Mouse (Mus musculus) E14TG2a.4 (cell line): Measurements from ENCODE around the gene 4930451I11Rik.

Experiments
- H3K27me3 ChIP-seq: 2 replicates; pipeline ENCODE4 v1.6.1; 2014; ENCODE audit warnings: low read length, control low read depth; ENCODE audit not compliant: insufficient read depth
- H3K36me3 ChIP-seq: 2 replicates; pipeline ENCODE4 v1.6.1; 2014; ENCODE audit warnings: low read length, control low read depth; ENCODE audit not compliant: insufficient read depth
- H3K4me1 ChIP-seq: replicated peaks from 2 replicates; pipeline ENCODE4 v1.6.1; 2014; ENCODE audit warnings: low read depth, low read length, control low read depth
- H3K4me3 ChIP-seq: replicated peaks from 2 replicates; pipeline ENCODE4 v1.5.1; 2014; ENCODE audit warnings: mild to moderate bottlenecking, low read length
- H3K9me3 ChIP-seq: 2 replicates; pipeline ENCODE4 v1.6.1; 2014; ENCODE audit warnings: low read length, control low read depth
- CTCF ChIP-seq: conservative IDR thresholded peaks from 2 replicates; pipeline ENCODE4 v1.5.1; 2014; ENCODE audit warnings: low read length
- NANOG ChIP-seq: IDR thresholded peaks from 2 replicates; pipeline ENCODE4 v1.6.1; 2014; ENCODE audit warnings: borderline replicate concordance, low read length, mixed read lengths
- POU5F1 ChIP-seq: IDR thresholded peaks from 2 replicates; pipeline ENCODE4 v1.6.1; 2014; ENCODE audit warnings: low read length, borderline replicate concordance

The 4930451I11Rik gene

GRCm38 (mm10) chr7:126861429-126862130, 30.1 kb upstream of the 4930451I11Rik start, which contains the start of gene Hirip3:
Gene Hirip3 (plus strand): TSS chr7:126861972.
- no peak for TF ChIP-seq POU5F1
- TF ChIP-seq CTCF, result no peak
- Histone ChIP-seq H3K27me3 (no peaks in the 10 kb centered on the region), H3K4me3 (peak within 1 kb of the TSS; percentile 95), H3K4me1 (peaks cover 85% of the 10 kb centered on the region), H3K36me3 (peaks cover 83% of the 10 kb centered on the region), H3K9me3 (peaks cover 6% of the 10 kb centered on the region)

GRCm38 (mm10) chr7:126860987-126861386, 29.5 kb upstream of the 4930451I11Rik start:
- Histone ChIP-seq H3K9me3 (peaks cover 6% of the 10 kb centered on the region), H3K4me1 (peaks cover 85% of the 10 kb centered on the region), H3K36me3 (peaks cover 83% of the 10 kb centered on the region), H3K27me3 (no peaks in the 10 kb centered on the region), H3K4me3 (peak overlapping the region; percentile 95)
- TF ChIP-seq CTCF, result no peak
- no peak for TF ChIP-seq POU5F1
- TF ChIP-seq NANOG, result no peak

DNA sequence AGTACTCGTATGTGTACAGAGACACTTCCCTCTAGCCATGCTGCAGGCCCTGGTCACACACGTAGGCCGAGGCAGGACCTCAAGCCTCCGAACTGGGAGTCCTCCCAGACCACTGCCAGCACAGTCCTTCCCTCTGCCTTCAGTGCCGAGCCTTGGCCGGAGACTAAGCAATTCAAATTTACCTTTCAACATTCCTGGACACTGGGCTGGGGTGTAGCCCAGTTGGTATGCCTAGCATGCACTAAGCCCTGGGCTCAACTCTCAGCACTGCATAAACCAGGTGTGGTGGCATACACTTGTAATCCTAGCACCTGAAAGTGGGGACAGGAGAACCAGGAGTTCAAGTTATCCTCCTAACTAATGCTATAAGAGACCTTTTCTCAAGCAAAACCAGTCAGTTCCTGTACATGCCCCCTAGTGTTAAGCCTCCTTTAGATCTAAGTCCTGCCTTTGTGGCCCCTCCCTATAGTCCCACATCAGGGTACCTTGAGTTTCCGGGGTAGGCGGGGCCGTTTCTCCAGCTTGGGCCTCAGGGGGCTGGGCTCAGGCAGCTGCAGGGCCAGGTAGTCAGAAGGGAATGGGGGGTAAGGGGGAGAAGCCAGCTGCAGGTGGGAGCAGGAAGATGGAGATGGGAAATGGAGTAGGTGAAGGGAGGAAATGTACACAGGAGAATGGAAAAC, 25.4 kb upstream of the 4930451I11Rik start:
- no peak for TF ChIP-seq NANOG
- no peak; the same call in 1 of the 2 replicates for TF ChIP-seq CTCF
- no peak for TF ChIP-seq POU5F1
- peaks cover 93% of the 10 kb centered on the region for H3K36me3 ChIP-seq
- no peaks in the 10 kb centered on the region for H3K27me3 ChIP-seq
- peaks cover 93% of the 10 kb centered on the region for H3K4me1 ChIP-seq
- peak overlapping the region; percentile 39 for H3K4me3 ChIP-seq
- no peaks in the 10 kb centered on the region for H3K9me3 ChIP-seq

- H3K36me3 ChIP-seq, result peaks cover 99% of the 10 kb centered on the region
- H3K9me3 ChIP-seq, result no peaks in the 10 kb centered on the region
- H3K4me1 ChIP-seq, result peaks cover 99% of the 10 kb centered on the region
- TF ChIP-seq CTCF, result no peak
- no peak for TF ChIP-seq POU5F1
- no peak for TF ChIP-seq NANOG
- no peaks in the 10 kb centered on the region for H3K27me3 ChIP-seq
- peak overlapping the region; percentile 39 for H3K4me3 ChIP-seq
These were observed 24.2 kb upstream of the 4930451I11Rik start for GRCm38 (mm10) chr7:126855641-126856040.

DNA sequence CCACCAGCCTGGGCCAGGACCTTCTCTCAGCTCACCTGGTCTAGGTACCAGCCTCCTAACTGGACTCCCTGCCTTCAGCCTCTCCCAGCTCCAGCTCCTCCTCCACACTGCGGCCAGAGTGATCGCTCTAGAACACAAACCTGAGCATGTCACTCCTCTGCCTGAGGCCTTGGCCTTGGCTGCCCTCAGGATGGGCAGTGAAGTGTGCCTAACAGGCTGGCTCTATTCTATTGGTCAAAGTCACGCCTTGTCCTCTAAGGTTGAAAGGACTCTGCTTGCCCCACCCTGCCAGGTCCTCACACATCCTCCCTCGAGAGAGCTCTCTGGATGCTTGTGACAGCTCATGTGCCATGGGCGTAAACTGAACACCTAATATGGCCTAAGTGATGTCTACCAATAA, 22.0 kb upstream of the 4930451I11Rik start:
- peaks cover 91% of the 10 kb centered on the region for H3K36me3 ChIP-seq
- no peak overlapping the region; the same call in 1 of the 2 replicates for H3K4me3 ChIP-seq
- TF ChIP-seq CTCF, result no peak
- TF ChIP-seq NANOG, result no peak
- no peak for TF ChIP-seq POU5F1

GRCm38 (mm10) chr7:126851192-126851591, 19.8 kb upstream of the 4930451I11Rik start:
- Histone ChIP-seq H3K9me3 (no peaks in the 10 kb centered on the region), H3K4me3 (peak overlapping the region; percentile 20; the same call in 1 of the 2 replicates)
- TF ChIP-seq NANOG, result no peak
- TF ChIP-seq CTCF, result no peak
- TF ChIP-seq POU5F1, result no peak

More for the DNA sequence above, 22.0 kb upstream of the 4930451I11Rik start:
- H3K4me1 ChIP-seq, result peaks cover 91% of the 10 kb centered on the region
- H3K9me3 ChIP-seq, result no peaks in the 10 kb centered on the region
- H3K27me3 ChIP-seq, result peaks cover 19% of the 10 kb centered on the region

DNA sequence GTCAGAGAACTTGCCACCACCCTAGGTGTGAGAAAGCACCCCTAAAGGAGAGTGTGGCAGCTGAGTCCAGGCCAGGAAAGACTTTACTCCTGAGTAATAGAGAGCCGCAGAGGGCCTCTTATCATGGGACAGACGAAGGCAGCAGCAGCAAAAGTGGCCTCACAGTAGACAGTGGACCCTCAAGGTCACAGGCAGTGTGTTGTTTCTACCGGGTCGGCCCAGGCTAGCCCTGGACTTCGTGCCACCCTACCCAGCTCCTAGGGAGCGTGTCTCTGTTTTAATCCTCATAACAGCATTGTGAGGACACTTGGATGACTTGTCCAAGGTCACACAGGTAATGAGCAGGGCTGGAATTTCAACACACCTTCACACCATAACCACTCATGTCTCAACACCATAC, 18.7 kb upstream of the 4930451I11Rik start:
- Histone ChIP-seq H3K27me3 (peaks cover 32% of the 10 kb centered on the region), H3K4me3 (no peak overlapping the region), H3K36me3 (peaks cover 59% of the 10 kb centered on the region), H3K9me3 (no peaks in the 10 kb centered on the region), H3K4me1 (peaks cover 72% of the 10 kb centered on the region)
- TF ChIP-seq POU5F1 (no peak), NANOG (no peak), CTCF (no peak)

More at GRCm38 (mm10) chr7:126851192-126851591, 19.8 kb upstream of the 4930451I11Rik start:
- Histone ChIP-seq H3K4me1 (peaks cover 82% of the 10 kb centered on the region), H3K36me3 (peaks cover 70% of the 10 kb centered on the region), H3K27me3 (peaks cover 32% of the 10 kb centered on the region)

GRCm38 (mm10) chr7:126848794-126849193, 17.4 kb upstream of the 4930451I11Rik start:
- H3K36me3 ChIP-seq, result peaks cover 46% of the 10 kb centered on the region
- peaks cover 35% of the 10 kb centered on the region for H3K27me3 ChIP-seq
- TF ChIP-seq CTCF (no peak), POU5F1 (no peak), NANOG (no peak)
- H3K4me1 ChIP-seq, result peaks cover 58% of the 10 kb centered on the region
- H3K9me3 ChIP-seq, result no peaks in the 10 kb centered on the region
- peak overlapping the region; percentile 82 for H3K4me3 ChIP-seq
